Mouse (Mus musculus) Patski (cell line): ENCODE measurements around the gene Gzmk. TPM values are rescaled to one million over a fixed set of nuclear protein-coding genes. Genes with fewer than 3 reads are reported as not detected.

Experiments used
- ATAC-seq: fragments of 100-300 bp; one replicate; pipeline ENCODE4 v1.8.0; 2021
- CTCF ChIA-PET: fragments of 350-600 bp; sonication (Branson Sonifier 250); formaldehyde crosslinking; loops from one replicate; lab custom pipeline; 2022; ENCODE audit warnings: inconsistent platforms; lab: Charles Lee
- POLR2A ChIA-PET: fragments of 350-600 bp; sonication (Branson Sonifier 250); formaldehyde crosslinking; loops from one replicate; lab custom pipeline; 2022; ENCODE audit warnings: antibody characterized with exemption, inconsistent platforms; lab: Charles Lee
- DNase-seq: peaks from one replicate; pipeline ENCODE4 v3.0.0-alpha.2; 2011; ENCODE audit warnings: low read depth, low spot score
- H3K27me3 ChIP-seq: fragments of 371-371 bp; one replicate; pipeline ENCODE4 v1.5.1; 2021
- CTCF ChIP-seq: fragments of 100-300 bp; IDR thresholded peaks from one replicate; pipeline ENCODE4 v1.5.1; 2021
- in situ Hi-C: fragments of 300-500 bp; cut with MboI; formaldehyde crosslinking; loops from 3 replicates; pipeline ENCODE4 v1.11.1; 2018; ENCODE audit warnings: low pct_unique_long_range_greater_than_20kb, mixed read lengths
- polyA plus RNA-seq: library from polyadenylated mRNA; unstranded; gene quantifications from one replicate; pipeline ENCODE4 v1.2.3, GENCODE M21; 2021

Gene Gzmk
- polyA plus RNA-seq: not detected

GRCm38 (mm10) chr13:113225811-113226210 is at the start of gene Gzmk:
Gzmk (minus strand) TSS chr13:113225908.
- DNase-seq (no peak), ATAC-seq (no peak)
- TF ChIP-seq CTCF: no peak
- H3K27me3 ChIP-seq: no peaks in the 10 kb centered on the region
- in situ Hi-C loops: no loop called here
- ChIA-PET CTCF (no interaction called here), POLR2A (no interaction called here)

- TF ChIP-seq CTCF: no peak
- in situ Hi-C loops: loop anchor here (10.0 to 25.0 kb wide), 3 partner anchors 54 to 1516 kb away; partner anchors contain the start of genes Ddx4 and Slc38a9
- no peak for DNase-seq
- CTCF ChIA-PET: interaction anchor here (1.3 to 3.5 kb wide), 3 partner anchors 17 to 348 kb away, joined by 3 to 26 read pairs (median 4); partner anchors contain the start of gene Snx18
- POLR2A ChIA-PET: interaction anchor here (0.6 kb wide), 1 partner anchor 84 kb away, joined by 3 read pairs; no protein-coding TSS in a partner anchor
- H3K27me3 ChIP-seq: no peaks in the 10 kb centered on the region
- no peak for ATAC-seq
Measured at GRCm38 (mm10) chr13:113271189-113271588, 45.5 kb upstream of the Gzmk start.

GRCm38 (mm10) chr13:113269777-113270776 is 44.4 kb upstream of the Gzmk start:
- ATAC-seq (peak; percentile 83), DNase-seq (no peak)
- ChIA-PET POLR2A (interaction anchor here (0.6 to 1.0 kb wide), 3 partner anchors 313 to 401 kb away, joined by 3 to 4 read pairs (median 3); no protein-coding TSS in a partner anchor), CTCF (interaction anchor here (1.2 to 3.5 kb wide), 6 partner anchors 18 to 366 kb away, joined by 3 to 26 read pairs (median 5); no protein-coding TSS in a partner anchor)
- peak; percentile 95 for TF ChIP-seq CTCF
- H3K27me3 ChIP-seq: no peaks in the 10 kb centered on the region
- in situ Hi-C loops: loop anchor here (10.0 to 25.0 kb wide), 4 partner anchors 55 to 1517 kb away; partner anchors contain the start of genes Ddx4 and Slc38a9

- no peak for TF ChIP-seq CTCF
- ATAC-seq (no peak), DNase-seq (no peak)
- ChIA-PET CTCF (interaction anchor here (0.8 to 4.2 kb wide), 4 partner anchors 47 to 351 kb away, joined by 3 to 35 read pairs (median 4); partner anchors contain the start of genes Gpx8 and Snx18), POLR2A (no interaction called here)
- no peaks in the 10 kb centered on the region for H3K27me3 ChIP-seq
- in situ Hi-C loops: loop anchor here (10.0 to 25.0 kb wide), 3 partner anchors 598 to 1520 kb away; partner anchors contain the start of genes Ddx4 and Slc38a9
Measured at GRCm38 (mm10) chr13:113267204-113267603, 41.5 kb upstream of the Gzmk start.

- ATAC-seq (peak; percentile 37), DNase-seq (no peak)
- peak; percentile 78 for TF ChIP-seq CTCF
- in situ Hi-C loops: loop anchor here (10.0 to 25.0 kb wide), 3 partner anchors 598 to 1521 kb away; partner anchors contain the start of genes Ddx4 and Slc38a9
- CTCF ChIA-PET: interaction anchor here (0.8 to 4.2 kb wide), 7 partner anchors 9 to 352 kb away, joined by 3 to 35 read pairs (median 5); partner anchors contain the start of genes Gpx8 and Snx18
- POLR2A ChIA-PET: interaction anchor here (0.6 kb wide), 1 partner anchor 220 kb away, joined by 4 read pairs; the partner anchor contains the start of gene Gpx8
- H3K27me3 ChIP-seq: no peaks in the 10 kb centered on the region
Measured at GRCm38 (mm10) chr13:113266495-113266951, 40.8 kb upstream of the Gzmk start.

- CTCF ChIA-PET: interaction anchor here (0.8 to 4.2 kb wide), 11 partner anchors 8 to 526 kb away, joined by 3 to 35 read pairs (median 3); partner anchors contain the start of gene Gpx8
- peak; percentile 69 for TF ChIP-seq CTCF
- ATAC-seq: no peak
- in situ Hi-C loops: loop anchor here (10.0 to 25.0 kb wide), 3 partner anchors 600 to 1522 kb away; partner anchors contain the start of genes Ddx4 and Slc38a9
- DNase-seq: no peak
- POLR2A ChIA-PET: no interaction called here
- H3K27me3 ChIP-seq: no peaks in the 10 kb centered on the region
Measured at GRCm38 (mm10) chr13:113265257-113265656, 39.5 kb upstream of the Gzmk start.

- POLR2A ChIA-PET: no interaction called here
- peak; percentile 59 for DNase-seq
- in situ Hi-C loops: loop anchor here (10.0 to 25.0 kb wide), 3 partner anchors 601 to 1524 kb away; partner anchors contain the start of genes Ddx4 and Slc38a9
- H3K27me3 ChIP-seq: no peaks in the 10 kb centered on the region
- no peak for ATAC-seq
- CTCF ChIA-PET: interaction anchor here (1.2 to 1.5 kb wide), 2 partner anchors 29 to 217 kb away, joined by 3 to 13 read pairs; partner anchors contain the start of gene Gpx8
- no peak for TF ChIP-seq CTCF
Measured at GRCm38 (mm10) chr13:113262822-113263221, 37.1 kb upstream of the Gzmk start.

- no peaks in the 10 kb centered on the region for H3K27me3 ChIP-seq
- ChIA-PET POLR2A (no interaction called here), CTCF (interaction anchor here (1.6 to 2.2 kb wide), 2 partner anchors 120 to 213 kb away, joined by 4 read pairs; partner anchors contain the start of gene Gpx8)
- TF ChIP-seq CTCF: no peak
- in situ Hi-C loops: loop anchor here (25.0 kb wide), 2 partner anchors 597 to 1528 kb away; partner anchors contain the start of genes Ddx4 and Slc38a9
- no peak for ATAC-seq
- no peak for DNase-seq
Measured at GRCm38 (mm10) chr13:113259237-113259636, 33.5 kb upstream of the Gzmk start.

GRCm38 (mm10) chr13:113257190-113257589 is 31.5 kb upstream of the Gzmk start:
- in situ Hi-C loops: loop anchor here (25.0 kb wide), 2 partner anchors 595 to 1530 kb away; partner anchors contain the start of genes Ddx4 and Slc38a9
- ChIA-PET CTCF (interaction anchor here (2.8 kb wide), 1 partner anchor 8 kb away, joined by 8 read pairs; no protein-coding TSS in a partner anchor), POLR2A (no interaction called here)
- DNase-seq (no peak), ATAC-seq (no peak)
- H3K27me3 ChIP-seq: no peaks in the 10 kb centered on the region
- TF ChIP-seq CTCF: peak; percentile 38
